Mouse (Mus musculus) ovary, postnatal 36 days (tissue): Measurements from ENCODE around the gene Itgam.
"Not testable (repeated sequence)": the region's sequence is repeated elsewhere in the genome, so short reads cannot be mapped to it uniquely, and the experiment has no call there.

ENCODE experiments used
- DNase-seq: peaks from one replicate; pipeline ENCODE4 v3.0.0; 2022; ENCODE audit warnings: low spot score, mixed read lengths

The Itgam gene

GRCm38 (mm10) chr7:128132148-128132547, 69.7 kb downstream of the Itgam start:
- no peak for DNase-seq

- DNase-seq, result no peak
These were observed 71.2 kb downstream of the Itgam start for GRCm38 (mm10) chr7:128133596-128133995.

- no peak for DNase-seq
These were observed 74.5 kb downstream of the Itgam start for GRCm38 (mm10) chr7:128136927-128137326.

GRCm38 (mm10) chr7:128139611-128140010, 77.2 kb downstream of the Itgam start:
- DNase-seq, result no peak

GRCm38 (mm10) chr7:128150970-128151369, 88.5 kb downstream of the Itgam start:
- DNase-seq, result no peak

GRCm38 (mm10) chr7:128154076-128154475, 91.6 kb downstream of the Itgam start, which contains the start of gene Itgad:
Gene Itgad (plus strand): TSS chr7:128154376.
- no peak for DNase-seq

GRCm38 (mm10) chr7:128154924-128155323, 92.5 kb downstream of the Itgam start:
- peak; percentile 31 for DNase-seq

GRCm38 (mm10) chr7:128158688-128159354, 96.4 kb downstream of the Itgam start:
- DNase-seq, result not testable (repeated sequence)

- DNase-seq, result no peak
These were observed 101.6 kb downstream of the Itgam start for GRCm38 (mm10) chr7:128164001-128164400.

GRCm38 (mm10) chr7:128166391-128166790, 104.0 kb downstream of the Itgam start:
- no peak for DNase-seq
